Mouse (Mus musculus) erythroblast, embryonic 14.5 days (primary cell): ENCODE data around the gene Snx3.

Experiments
- GATA1 ChIP-seq: IDR thresholded peaks from 2 replicates; pipeline ENCODE4 v1.6.1; 2012; ENCODE audit warnings: low read length, inconsistent platforms, mixed read lengths
- TAL1 ChIP-seq: IDR thresholded peaks from 3 replicates; pipeline ENCODE4 v1.6.1; 2012; ENCODE audit warnings: low read length, inconsistent platforms, mixed read lengths

DNA sequence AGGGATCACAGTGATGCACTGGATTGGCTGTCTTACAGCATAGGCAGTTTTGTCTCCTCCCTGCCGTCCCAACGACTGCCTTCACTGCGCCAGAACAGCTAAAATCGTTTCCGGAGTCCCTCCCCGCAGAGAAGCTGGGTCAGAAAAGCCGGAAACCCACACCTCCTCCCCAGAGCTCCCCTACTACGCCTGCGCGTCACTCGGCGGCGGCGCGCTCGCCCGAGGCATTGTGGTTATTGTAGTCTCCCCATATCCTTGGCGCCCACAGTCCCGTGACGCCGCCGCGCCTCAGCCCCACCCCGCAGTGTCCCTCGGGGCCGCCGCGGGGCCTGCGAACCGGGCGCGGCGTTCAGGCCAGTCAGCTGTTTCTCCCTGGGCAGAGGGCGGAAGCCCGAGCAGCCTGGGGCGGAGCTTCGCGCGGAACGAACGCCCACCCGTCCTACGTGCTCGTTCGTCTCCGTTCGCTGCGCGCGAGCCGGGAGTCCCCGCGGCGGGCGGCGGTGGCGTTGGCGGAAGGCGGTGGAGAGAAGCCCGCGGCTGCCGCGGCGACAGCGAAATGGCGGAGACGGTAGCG, at the start of gene Snx3:
- TF ChIP-seq GATA1 (no peak), TAL1 (no peak)
